Mouse (Mus musculus) myocyte (in vitro differentiated cells): ENCODE data around the gene Hp. TPM values are rescaled to one million over a fixed set of nuclear protein-coding genes. Genes with fewer than 3 reads are reported as not detected.

Experiments used
- H3K27me3 ChIP-seq: one replicate; pipeline ENCODE4 v1.6.1; 2011; ENCODE audit not compliant: control insufficient read depth, insufficient read depth, insufficient read length
- H3K36me3 ChIP-seq: one replicate; pipeline ENCODE4 v1.6.1; 2011; ENCODE audit not compliant: control insufficient read depth, insufficient read depth
- H3K4me2 ChIP-seq: one replicate; pipeline ENCODE4 v1.6.1; 2011; ENCODE audit warnings: low read depth, control low read depth
- H3K4me3 ChIP-seq: one replicate; pipeline ENCODE4 v1.5.1; 2011; ENCODE audit warnings: mild to moderate bottlenecking, control low read depth, moderate library complexity
- H3K79me2 ChIP-seq: one replicate; pipeline ENCODE4 v1.6.1; 2011; ENCODE audit not compliant: control insufficient read depth, insufficient read depth
- H3ac ChIP-seq: one replicate; pipeline ENCODE4 v1.6.1; 2011; ENCODE audit not compliant: control insufficient read depth, insufficient read length
- CEBPB ChIP-seq: IDR thresholded peaks from 2 replicates; pipeline ENCODE4 v1.6.1; 2011; ENCODE audit warnings: mild to moderate bottlenecking, moderate library complexity; ENCODE audit not compliant: poor library complexity, insufficient read depth, severe bottlenecking
- E2F4 ChIP-seq: IDR thresholded peaks from one replicate; pipeline ENCODE4 v1.6.1; 2011; ENCODE audit warnings: mild to moderate bottlenecking, control low read depth, moderate library complexity; ENCODE audit not compliant: insufficient read depth
- MAX ChIP-seq: IDR thresholded peaks from one replicate; pipeline ENCODE4 v1.6.1; 2011; ENCODE audit warnings: low read depth, mild to moderate bottlenecking, control low read depth
- MYOD1 ChIP-seq, 3 experiments: IDR thresholded peaks; one replicate each; pipeline ENCODE4 v1.6.1; 2011; ENCODE audit warnings: control low read depth in 2 of 3, low read depth in 2 of 3, mild to moderate bottlenecking in 2 of 3, moderate library complexity in 1 of 3; ENCODE audit not compliant: insufficient read length in 2 of 3, control insufficient read depth in 1 of 3
- MYOG ChIP-seq, 3 experiments: IDR thresholded peaks; one replicate each; pipeline ENCODE4 v1.6.1; 2011; ENCODE audit warnings: control low read depth in 2 of 3, low read depth in 2 of 3, mild to moderate bottlenecking in 2 of 3; ENCODE audit not compliant: insufficient read length in 2 of 3, control insufficient read depth in 1 of 3, insufficient read depth in 1 of 3
- POLR2A ChIP-seq: IDR thresholded peaks from one replicate; pipeline ENCODE4 v1.6.1; 2011; ENCODE audit warnings: low read depth, mild to moderate bottlenecking, control low read depth, moderate library complexity; ENCODE audit not compliant: insufficient read length
- POLR2AphosphoS2 ChIP-seq: IDR thresholded peaks from one replicate; pipeline ENCODE4 v1.6.1; 2011; ENCODE audit warnings: low read depth, control low read depth; ENCODE audit not compliant: insufficient read length
- REST ChIP-seq: IDR thresholded peaks from one replicate; pipeline ENCODE4 v1.6.1; 2011; ENCODE audit warnings: mild to moderate bottlenecking, control low read depth, moderate library complexity; ENCODE audit not compliant: insufficient read depth, insufficient read length
- SRF ChIP-seq: IDR thresholded peaks from one replicate; pipeline ENCODE4 v1.6.1; 2011; ENCODE audit warnings: low read depth; ENCODE audit not compliant: control insufficient read depth, insufficient read length
- TCF12 ChIP-seq: IDR thresholded peaks from one replicate; pipeline ENCODE4 v1.6.1; 2011; ENCODE audit warnings: mild to moderate bottlenecking, control low read depth; ENCODE audit not compliant: poor library complexity, insufficient read depth, severe bottlenecking
- TCF3 ChIP-seq: IDR thresholded peaks from one replicate; pipeline ENCODE4 v1.6.1; 2011; ENCODE audit warnings: low read depth, control low read depth; ENCODE audit not compliant: insufficient read length
- USF1 ChIP-seq: IDR thresholded peaks from one replicate; pipeline ENCODE4 v1.6.1; 2011; ENCODE audit warnings: low read depth, mild to moderate bottlenecking, control low read depth, moderate library complexity
- polyA plus RNA-seq: library from polyadenylated mRNA; unstranded; fragments of >200 nt; fragmentation: generic; extraction: Trizol; gene quantifications from one replicate; pipeline ENCODE4 v1.2.1, GENCODE M21; 2012; ENCODE audit warnings: missing spikeins

Gene Hp
- polyA plus RNA-seq, result not detected

- H3ac ChIP-seq, result no peak within 1 kb of the TSS
- H3K36me3 ChIP-seq, result no peaks in the 10 kb centered on the region
- H3K4me2 ChIP-seq, result no peak within 1 kb of the TSS
- H3K4me3 ChIP-seq, result no peak within 1 kb of the TSS
- no peaks in the 10 kb centered on the region for H3K79me2 ChIP-seq
- H3K27me3 ChIP-seq, result peaks cover 13% of the 10 kb centered on the region
- TF ChIP-seq SRF, result no peak
- TF ChIP-seq POLR2A, result no peak
- TF ChIP-seq REST, result no peak
- no peak for TF ChIP-seq CEBPB
- no peak for TF ChIP-seq MYOD1 (IDR thresholded peaks at IDR 0.05; ENCODE audit: control insufficient read depth in 1 of 3, insufficient read length in 2 of 3, low read depth in 2 of 3)
- TF ChIP-seq MAX, result no peak
- no peak for TF ChIP-seq TCF3
- no peak for TF ChIP-seq USF1
These were observed at the start of gene Hp for GRCm38 (mm10) chr8:109578900-109579301. Gene Hp, minus strand, starts transcription at chr8:109579172.

GRCm38 (mm10) chr8:109628638-109629037 lies 49.7 kb upstream of the Hp start:
- TF ChIP-seq MYOG (IDR thresholded peaks at IDR 0.05; ENCODE audit: control insufficient read depth in 1 of 3, insufficient read depth in 1 of 3, insufficient read length in 2 of 3, low read depth in 2 of 3) (peak in 1 of 3 experiments; percentile 5), TCF12 (no peak), POLR2AphosphoS2 (no peak), MAX (no peak), POLR2A (no peak), TCF3 (no peak), USF1 (no peak), REST (no peak)
- no peaks in the 10 kb centered on the region for H3K79me2 ChIP-seq
- no peaks in the 10 kb centered on the region for H3K36me3 ChIP-seq
- no peak overlapping the region for H3K4me3 ChIP-seq
- peaks cover 18% of the 10 kb centered on the region for H3K27me3 ChIP-seq
- H3ac ChIP-seq, result no peak overlapping the region
- no peak overlapping the region for H3K4me2 ChIP-seq

- no peaks in the 10 kb centered on the region for H3K36me3 ChIP-seq
- H3K4me2 ChIP-seq, result no peak overlapping the region
- no peaks in the 10 kb centered on the region for H3K79me2 ChIP-seq
- H3K27me3 ChIP-seq, result peaks cover 4% of the 10 kb centered on the region
- no peak for TF ChIP-seq E2F4
- no peak for TF ChIP-seq MYOD1 (IDR thresholded peaks at IDR 0.05; ENCODE audit: control insufficient read depth in 1 of 3, insufficient read length in 2 of 3, low read depth in 2 of 3)
- TF ChIP-seq CEBPB, result no peak
- no peak for TF ChIP-seq POLR2AphosphoS2
- no peak for TF ChIP-seq TCF12
- TF ChIP-seq SRF, result no peak
- TF ChIP-seq MYOG (IDR thresholded peaks at IDR 0.05; ENCODE audit: control insufficient read depth in 1 of 3, insufficient read depth in 1 of 3, insufficient read length in 2 of 3, low read depth in 2 of 3), result no peak
- TF ChIP-seq USF1, result no peak
- TF ChIP-seq POLR2A, result no peak
- no peak for TF ChIP-seq REST
- TF ChIP-seq MAX, result no peak
- no peak for TF ChIP-seq TCF3
- no peak overlapping the region for H3K4me3 ChIP-seq
- H3ac ChIP-seq, result no peak overlapping the region
These were observed 36.6 kb upstream of the Hp start for GRCm38 (mm10) chr8:109615569-109615968.

- TF ChIP-seq POLR2AphosphoS2 (no peak), SRF (no peak), MYOD1 (IDR thresholded peaks at IDR 0.05; ENCODE audit: control insufficient read depth in 1 of 3, insufficient read length in 2 of 3, low read depth in 2 of 3) (no peak), TCF12 (no peak), MAX (no peak), USF1 (no peak), REST (no peak), POLR2A (no peak), E2F4 (no peak), CEBPB (no peak), MYOG (IDR thresholded peaks at IDR 0.05; ENCODE audit: control insufficient read depth in 1 of 3, insufficient read depth in 1 of 3, insufficient read length in 2 of 3, low read depth in 2 of 3) (no peak), TCF3 (no peak)
- Histone ChIP-seq H3K4me2 (peak within 1 kb of the TSS; percentile 38), H3ac (no peak within 1 kb of the TSS), H3K79me2 (no peaks in the 10 kb centered on the region), H3K27me3 (peaks cover 4% of the 10 kb centered on the region), H3K4me3 (no peak within 1 kb of the TSS), H3K36me3 (no peaks in the 10 kb centered on the region)
These were observed 35.6 kb upstream of the Hp start, which contains the start of gene Pkd1l3 for GRCm38 (mm10) chr8:109614243-109615210. Gene Pkd1l3, plus strand, starts transcription at chr8:109614517.
